Mouse (Mus musculus) erythroblast, embryonic 14.5 days (primary cell): ENCODE data around the gene Ankrd40. TPM values are rescaled to one million over a fixed set of nuclear protein-coding genes. Genes with fewer than 3 reads are reported as not detected.

ENCODE experiments used
- H3K27me3 ChIP-seq: 2 replicates; pipeline ENCODE4 v1.6.1; 2012; ENCODE audit warnings: inconsistent platforms; ENCODE audit not compliant: control insufficient read depth
- H3K36me3 ChIP-seq: 2 replicates; pipeline ENCODE4 v1.6.1; 2012; ENCODE audit warnings: mild to moderate bottlenecking, inconsistent platforms; ENCODE audit not compliant: control insufficient read depth
- H3K4me1 ChIP-seq: 2 replicates; pipeline ENCODE4 v1.6.1; 2012; ENCODE audit warnings: inconsistent platforms; ENCODE audit not compliant: control insufficient read depth
- H3K4me3 ChIP-seq: replicated peaks from 2 replicates; pipeline ENCODE3; 2012; ENCODE audit warnings: moderate library complexity, mild to moderate bottlenecking, inconsistent platforms
- H3K9me3 ChIP-seq: 2 replicates; pipeline ENCODE4 v1.6.1; 2012; ENCODE audit warnings: low read length, inconsistent platforms, mixed read lengths; ENCODE audit not compliant: control insufficient read depth
- GATA1 ChIP-seq: IDR thresholded peaks from 2 replicates; pipeline ENCODE4 v1.6.1; 2012; ENCODE audit warnings: low read length, inconsistent platforms, mixed read lengths
- TAL1 ChIP-seq: IDR thresholded peaks from 3 replicates; pipeline ENCODE4 v1.6.1; 2012; ENCODE audit warnings: low read length, inconsistent platforms, mixed read lengths
- polyA plus RNA-seq: library from polyadenylated mRNA; stranded (reverse); fragments of >175 nt; gene quantifications from 2 replicates; pipeline ENCODE4 v1.2.3, GENCODE M21; 2012

The Ankrd40 gene
- 7.4 and 9.9 TPM in 2 replicates for polyA plus RNA-seq

- peaks cover 4% of the 10 kb centered on the region for H3K27me3 ChIP-seq
- peak within 1 kb of the TSS; percentile 72 for H3K4me3 ChIP-seq
- H3K4me1 ChIP-seq, result peaks cover 69% of the 10 kb centered on the region
- TF ChIP-seq GATA1, result no peak
- TF ChIP-seq TAL1, result no peak
- peaks cover 4% of the 10 kb centered on the region for H3K36me3 ChIP-seq
- no peaks in the 10 kb centered on the region for H3K9me3 ChIP-seq
Measured at GRCm38 (mm10) chr11:94327693-94328643, at the start of gene Ankrd40. Gene Ankrd40, plus strand, starts transcription at chr11:94328001.

- Histone ChIP-seq H3K36me3 (peaks cover 60% of the 10 kb centered on the region), H3K27me3 (no peaks in the 10 kb centered on the region), H3K4me3 (no peak within 1 kb of the TSS), H3K9me3 (no peaks in the 10 kb centered on the region), H3K4me1 (peaks cover 41% of the 10 kb centered on the region)
- TF ChIP-seq GATA1 (no peak), TAL1 (no peak)
Measured at GRCm38 (mm10) chr11:94281199-94282181, 46.3 kb upstream of the Ankrd40 start, which contains the start of gene Gm21885. Gene Gm21885, plus strand, starts transcription at chr11:94281873.

- Histone ChIP-seq H3K4me3 (no peak overlapping the region), H3K9me3 (no peaks in the 10 kb centered on the region), H3K36me3 (peaks cover 68% of the 10 kb centered on the region), H3K4me1 (peaks cover 35% of the 10 kb centered on the region), H3K27me3 (no peaks in the 10 kb centered on the region)
- no peak for TF ChIP-seq TAL1
- no peak for TF ChIP-seq GATA1
Measured at GRCm38 (mm10) chr11:94282291-94282690, 45.5 kb upstream of the Ankrd40 start.

- H3K27me3 ChIP-seq, result no peaks in the 10 kb centered on the region
- no peak overlapping the region for H3K4me3 ChIP-seq
- H3K4me1 ChIP-seq, result peaks cover 31% of the 10 kb centered on the region
- TF ChIP-seq GATA1 (no peak), TAL1 (no peak)
- no peaks in the 10 kb centered on the region for H3K9me3 ChIP-seq
- H3K36me3 ChIP-seq, result peaks cover 81% of the 10 kb centered on the region
Measured at GRCm38 (mm10) chr11:94283536-94284099, 44.2 kb upstream of the Ankrd40 start.

- peaks cover 100% of the 10 kb centered on the region for H3K36me3 ChIP-seq
- H3K27me3 ChIP-seq, result no peaks in the 10 kb centered on the region
- TF ChIP-seq TAL1 (no peak), GATA1 (no peak)
- no peak overlapping the region for H3K4me3 ChIP-seq
- no peaks in the 10 kb centered on the region for H3K9me3 ChIP-seq
- H3K4me1 ChIP-seq, result peaks cover 47% of the 10 kb centered on the region
Measured at GRCm38 (mm10) chr11:94285886-94286574, 41.8 kb upstream of the Ankrd40 start.

- Histone ChIP-seq H3K27me3 (no peaks in the 10 kb centered on the region), H3K36me3 (peaks cover 100% of the 10 kb centered on the region), H3K9me3 (no peaks in the 10 kb centered on the region), H3K4me3 (no peak overlapping the region), H3K4me1 (peaks cover 47% of the 10 kb centered on the region)
- TF ChIP-seq TAL1 (no peak), GATA1 (no peak)
Measured at GRCm38 (mm10) chr11:94287105-94287504, 40.7 kb upstream of the Ankrd40 start.

GRCm38 (mm10) chr11:94290062-94290740, 37.6 kb upstream of the Ankrd40 start:
- TF ChIP-seq GATA1, result no peak
- TF ChIP-seq TAL1, result peak; percentile 88
- no peaks in the 10 kb centered on the region for H3K27me3 ChIP-seq
- peaks cover 100% of the 10 kb centered on the region for H3K36me3 ChIP-seq
- peak overlapping the region; percentile 12 for H3K4me3 ChIP-seq
- no peaks in the 10 kb centered on the region for H3K9me3 ChIP-seq
- peaks cover 49% of the 10 kb centered on the region for H3K4me1 ChIP-seq
